Mouse (Mus musculus) MEL (cell line): ENCODE measurements around the gene Gsn. TPM values are rescaled to one million over a fixed set of nuclear protein-coding genes. Genes with fewer than 3 reads are reported as not detected.

ENCODE experiments used
- DNase-seq: peaks from one replicate; pipeline ENCODE4 v3.0.0; 2011; ENCODE audit warnings: low read depth, low spot score
- H3K27ac ChIP-seq: 2 replicates; pipeline ENCODE4 v1.5.1; 2012; ENCODE audit warnings: low read depth, mild to moderate bottlenecking, control low read depth, low read length, moderate library complexity; ENCODE audit not compliant: control insufficient read depth
- H3K27me3 ChIP-seq, 2 experiments: fragments of 150-350 bp in 1 of 2; sonication (generic) in 1 of 2; 2 replicates each; pipeline ENCODE4 v1.6.1; 2012; ENCODE audit warnings: low read length in 2 of 2, mild to moderate bottlenecking in 2 of 2, improper control_type of control experiment in 1 of 2, moderate library complexity in 1 of 2; ENCODE audit not compliant: insufficient read depth in 2 of 2, control insufficient read depth in 1 of 2
- H3K36me3 ChIP-seq, 2 experiments: 2 replicates each; pipeline ENCODE4 v1.6.1; 2012 to 2014; ENCODE audit warnings: low read length in 2 of 2, improper control_type of control experiment in 1 of 2, inconsistent platforms in 1 of 2, mild to moderate bottlenecking in 1 of 2; ENCODE audit not compliant: insufficient read depth in 2 of 2, control insufficient read depth in 1 of 2
- H3K4me1 ChIP-seq, 2 experiments: fragments of 150-350 bp in 1 of 2; sonication (generic) in 1 of 2; 2 replicates each; pipeline ENCODE4 v1.6.1; 2012; ENCODE audit warnings: low read length in 2 of 2, improper control_type of control experiment in 1 of 2, mild to moderate bottlenecking in 1 of 2; ENCODE audit not compliant: insufficient read depth in 2 of 2, control insufficient read depth in 1 of 2
- H3K4me3 ChIP-seq, 2 experiments: fragments of 150-350 bp in 1 of 2; sonication (generic) in 1 of 2; 2 replicates each; pipeline ENCODE4 v1.5.1; 2012; ENCODE audit warnings: low read depth in 2 of 2, low read length in 2 of 2, mild to moderate bottlenecking in 2 of 2, moderate library complexity in 2 of 2, control low read depth in 1 of 2, improper control_type of control experiment in 1 of 2; ENCODE audit not compliant: control insufficient read depth in 1 of 2, insufficient read depth in 1 of 2
- H3K79me2 ChIP-seq: 2 replicates; pipeline ENCODE4 v1.6.1; 2012; ENCODE audit warnings: mild to moderate bottlenecking, low read length, moderate library complexity; ENCODE audit not compliant: control insufficient read depth, poor library complexity, insufficient read depth
- H3K9ac ChIP-seq: 2 replicates; pipeline ENCODE4 v1.6.1; 2012; ENCODE audit warnings: low read depth, mild to moderate bottlenecking, control low read depth, low read length, moderate library complexity; ENCODE audit not compliant: control insufficient read depth, poor library complexity, severe bottlenecking
- H3K9me3 ChIP-seq: fragments of 150-350 bp; sonication (generic); replicated peaks from 2 replicates; pipeline ENCODE4 v1.6.1; 2012; ENCODE audit warnings: mild to moderate bottlenecking, low read length, improper control_type of control experiment, moderate library complexity; ENCODE audit not compliant: insufficient read depth
- BHLHE40 ChIP-seq: IDR thresholded peaks from 2 replicates; pipeline ENCODE4 v1.6.1; 2012; ENCODE audit warnings: low read depth, mild to moderate bottlenecking, inconsistent platforms, low read length, improper control_type of control experiment, borderline replicate concordance
- CTCF ChIP-seq, 3 experiments: IDR thresholded peaks in 2 of 3; conservative IDR thresholded peaks in 1 of 3; 2 replicates each; pipeline ENCODE4 v1.5.1; 2011 to 2012; ENCODE audit warnings: low read length in 3 of 3, low read depth in 2 of 3, mild to moderate bottlenecking in 2 of 3, improper control_type of control experiment in 1 of 3, inconsistent platforms in 1 of 3, mixed read lengths in 1 of 3, moderate library complexity in 1 of 3; ENCODE audit not compliant: control insufficient read depth in 1 of 3, insufficient read depth in 1 of 3, poor library complexity in 1 of 3, severe bottlenecking in 1 of 3
- E2F4 ChIP-seq: IDR thresholded peaks from 2 replicates; pipeline ENCODE4 v1.6.1; 2011; ENCODE audit warnings: low read depth, low read length, improper control_type of control experiment, borderline replicate concordance
- ELF1 ChIP-seq: IDR thresholded peaks from 2 replicates; pipeline ENCODE4 v1.6.1; 2014; ENCODE audit warnings: low read depth, mild to moderate bottlenecking, inconsistent platforms, low read length, improper control_type of control experiment, moderate library complexity
- EP300 ChIP-seq, 2 experiments: IDR thresholded peaks; 2 replicates each; pipeline ENCODE4 v1.6.1; 2011; ENCODE audit warnings: improper control_type of control experiment in 2 of 2, low read length in 2 of 2, low read depth in 1 of 2, mild to moderate bottlenecking in 1 of 2
- ETS1 ChIP-seq: IDR thresholded peaks from 2 replicates; pipeline ENCODE4 v1.6.1; 2012; ENCODE audit warnings: low read depth, mild to moderate bottlenecking, inconsistent platforms, low read length, improper control_type of control experiment, moderate library complexity
- GATA1 ChIP-seq: IDR thresholded peaks from 2 replicates; pipeline ENCODE4 v1.6.1; 2011; ENCODE audit warnings: low read depth, low read length, improper control_type of control experiment
- MAFK ChIP-seq: IDR thresholded peaks from 2 replicates; pipeline ENCODE4 v1.6.1; 2011; ENCODE audit warnings: low read depth, mild to moderate bottlenecking, low read length, improper control_type of control experiment, borderline replicate concordance
- MAX ChIP-seq: IDR thresholded peaks from 2 replicates; pipeline ENCODE4 v1.6.1; 2011; ENCODE audit warnings: low read length, improper control_type of control experiment
- MAZ ChIP-seq: IDR thresholded peaks from 2 replicates; pipeline ENCODE4 v1.6.1; 2012; ENCODE audit warnings: low read depth, mild to moderate bottlenecking, inconsistent platforms, low read length, improper control_type of control experiment
- MEF2A ChIP-seq: IDR thresholded peaks from 2 replicates; pipeline ENCODE4 v1.6.1; 2014; ENCODE audit warnings: low read depth, mild to moderate bottlenecking, inconsistent platforms, low read length, improper control_type of control experiment; ENCODE audit not compliant: poor library complexity, insufficient replicate concordance, severe bottlenecking; ENCODE audit errors: extremely low read depth
- MXI1 ChIP-seq: IDR thresholded peaks from 2 replicates; pipeline ENCODE4 v1.6.1; 2011; ENCODE audit warnings: mild to moderate bottlenecking, low read depth, low read length, improper control_type of control experiment
- MYB ChIP-seq: IDR thresholded peaks from 2 replicates; pipeline ENCODE4 v1.6.1; 2011; ENCODE audit warnings: mild to moderate bottlenecking, low read depth, low read length, improper control_type of control experiment
- NELFE ChIP-seq: IDR thresholded peaks from 2 replicates; pipeline ENCODE4 v1.6.1; 2011; ENCODE audit warnings: low read depth, low read length, improper control_type of control experiment
- NRF1 ChIP-seq: IDR thresholded peaks from 2 replicates; pipeline ENCODE4 v1.6.1; 2014; ENCODE audit warnings: low read depth, mild to moderate bottlenecking, inconsistent platforms, low read length, improper control_type of control experiment, moderate library complexity; ENCODE audit not compliant: poor library complexity, insufficient read depth, severe bottlenecking
- POLR2AphosphoS5 ChIP-seq: IDR thresholded peaks from 2 replicates; pipeline ENCODE4 v1.6.1; 2012; ENCODE audit warnings: low read depth, borderline replicate concordance, mild to moderate bottlenecking, inconsistent platforms, low read length, moderate library complexity, mixed read lengths
- RAD21 ChIP-seq: IDR thresholded peaks from 2 replicates; pipeline ENCODE4 v1.6.1; 2011; ENCODE audit warnings: mild to moderate bottlenecking, low read depth, low read length, improper control_type of control experiment
- RCOR1 ChIP-seq: IDR thresholded peaks from 2 replicates; pipeline ENCODE4 v1.6.1; 2012; ENCODE audit warnings: low read depth, mild to moderate bottlenecking, inconsistent platforms, low read length, improper control_type of control experiment
- TBP ChIP-seq: IDR thresholded peaks from 2 replicates; pipeline ENCODE4 v1.8.0; 2011; ENCODE audit warnings: low read depth, low read length, improper control_type of control experiment
- UBTF ChIP-seq: IDR thresholded peaks from 2 replicates; pipeline ENCODE4 v1.6.1; 2012; ENCODE audit warnings: low read depth, mild to moderate bottlenecking, inconsistent platforms, low read length, improper control_type of control experiment, moderate library complexity, borderline replicate concordance; ENCODE audit not compliant: insufficient read depth
- ZC3H11A ChIP-seq: IDR thresholded peaks from 2 replicates; pipeline ENCODE4 v1.6.1; 2012; ENCODE audit warnings: low read depth, mild to moderate bottlenecking, inconsistent platforms, low read length, improper control_type of control experiment
- ZKSCAN1 ChIP-seq: IDR thresholded peaks from 2 replicates; pipeline ENCODE4 v1.6.1; 2012; ENCODE audit warnings: low read depth, mild to moderate bottlenecking, inconsistent platforms, low read length, improper control_type of control experiment, moderate library complexity
- ZMIZ1 ChIP-seq: IDR thresholded peaks from 2 replicates; pipeline ENCODE4 v1.6.1; 2012; ENCODE audit warnings: low read depth, mild to moderate bottlenecking, inconsistent platforms, low read length, improper control_type of control experiment, moderate library complexity
- ZNF384 ChIP-seq: IDR thresholded peaks from 2 replicates; pipeline ENCODE4 v1.6.1; 2012; ENCODE audit warnings: low read depth, mild to moderate bottlenecking, inconsistent platforms, low read length, improper control_type of control experiment
- polyA plus RNA-seq, 2 experiments: library from polyadenylated mRNA; stranded (reverse) in 1 of 2; unstranded in 1 of 2; fragments of >175 nt in 1 of 2; fragments of >200 nt in 1 of 2; gene quantifications; 2 replicates each; pipeline versions ENCODE4 v1.2.1 to v1.2.4; 2012; ENCODE audit warnings: low replicate concordance in 2 of 2, low read depth in 1 of 2; ENCODE audit not compliant: insufficient read length in 2 of 2, insufficient read depth in 1 of 2, missing spikeins in 1 of 2
- total RNA-seq: library from RNA; depleted of rRNA; stranded (reverse); fragments of 300-350 nt; gene quantifications from 2 replicates; pipeline ENCODE4 v1.2.3, GENCODE M21; 2012

Gsn gene
- total and polyA plus RNA-seq, 3 experiments = 8.0 to 8.2 TPM; not detected in 1

GRCm38 (mm10) chr2:35308166-35308565, 52.0 kb downstream of the Gsn start:
- no peak for DNase-seq
- H3K4me3 ChIP-seq = no peak overlapping the region
- H3K4me1 ChIP-seq = no peaks in the 10 kb centered on the region
- no peaks in the 10 kb centered on the region for H3K79me2 ChIP-seq
- H3K9me3 ChIP-seq = no peaks in the 10 kb centered on the region
- no peaks in the 10 kb centered on the region for H3K36me3 ChIP-seq
- no peak overlapping the region for H3K27ac ChIP-seq
- no peaks in the 10 kb centered on the region for H3K27me3 ChIP-seq
- no peak overlapping the region for H3K9ac ChIP-seq
- no peak for TF ChIP-seq TBP
- no peak for TF ChIP-seq ETS1
- TF ChIP-seq RAD21 = no peak

GRCm38 (mm10) chr2:35309906-35310493, 53.8 kb downstream of the Gsn start:
- Histone ChIP-seq H3K79me2 (no peaks in the 10 kb centered on the region), H3K9me3 (no peaks in the 10 kb centered on the region), H3K9ac (no peak overlapping the region), H3K4me3 (no peak overlapping the region), H3K27ac (no peak overlapping the region), H3K27me3 (no peaks in the 10 kb centered on the region), H3K4me1 (no peaks in the 10 kb centered on the region), H3K36me3 (no peaks in the 10 kb centered on the region; a peak in 1 of 4 replicates)
- no peak for DNase-seq
- no peak for TF ChIP-seq RAD21
- TF ChIP-seq MYB = no peak
- no peak for TF ChIP-seq NRF1

GRCm38 (mm10) chr2:35314300-35314699, 58.1 kb downstream of the Gsn start:
- Histone ChIP-seq H3K27me3 (no peaks in the 10 kb centered on the region), H3K4me1 (no peaks in the 10 kb centered on the region), H3K27ac (no peak overlapping the region), H3K79me2 (no peaks in the 10 kb centered on the region), H3K36me3 (no peaks in the 10 kb centered on the region; a peak in 1 of 4 replicates), H3K4me3 (no peak overlapping the region), H3K9ac (no peak overlapping the region), H3K9me3 (no peaks in the 10 kb centered on the region)
- no peak for DNase-seq
- no peak for TF ChIP-seq CTCF (IDR thresholded peaks at IDR 0.05 in 2 of 3, conservative IDR thresholded peaks at IDR 0.05 in 1 of 3; ENCODE audit: control insufficient read depth in 1 of 3, insufficient read depth in 1 of 3, low read depth in 2 of 3, low read length in 3 of 3, poor library complexity in 1 of 3, severe bottlenecking in 1 of 3)
- no peak for TF ChIP-seq NELFE
- TF ChIP-seq EP300 (IDR thresholded peaks at IDR 0.05; ENCODE audit: low read depth in 1 of 2, low read length in 2 of 2) = no peak
- TF ChIP-seq ZNF384 = no peak
- TF ChIP-seq ZMIZ1 = no peak
- TF ChIP-seq MXI1 = no peak
- TF ChIP-seq ELF1 = no peak
- TF ChIP-seq GATA1 = no peak
- no peak for TF ChIP-seq BHLHE40
- TF ChIP-seq E2F4 = no peak
- no peak for TF ChIP-seq POLR2AphosphoS5
- no peak for TF ChIP-seq MEF2A
- TF ChIP-seq MAZ = no peak
- no peak for TF ChIP-seq MAFK
- TF ChIP-seq RCOR1 = no peak
- TF ChIP-seq ZC3H11A = no peak
- no peak for TF ChIP-seq UBTF
- no peak for TF ChIP-seq ZKSCAN1
- TF ChIP-seq ETS1 = no peak
- no peak for TF ChIP-seq MAX
